8 mouse cellular contexts compared by ENCODE assay signal in the genomic region with DNA sequence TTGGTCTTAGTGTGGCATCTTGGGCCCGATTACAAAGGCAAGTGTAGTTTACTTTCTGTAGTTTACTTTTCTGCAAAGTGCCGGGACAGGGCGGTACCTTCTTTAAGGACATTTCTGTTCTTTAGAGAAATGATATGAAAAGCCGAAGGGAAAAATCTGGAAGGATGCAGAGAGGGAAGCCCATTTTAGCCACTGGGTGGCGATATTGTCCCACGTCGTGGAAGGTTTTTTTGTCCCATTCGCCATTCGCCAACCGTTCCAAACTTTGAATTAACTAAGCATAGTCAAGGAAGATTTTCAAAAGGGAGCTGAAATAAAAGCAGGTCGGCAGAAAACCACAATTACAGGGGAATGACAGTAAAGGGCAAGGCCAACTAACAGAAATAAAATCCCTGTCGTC. TPM values are rescaled to one million over a fixed set of nuclear protein-coding genes. Genes with fewer than 3 reads are reported as not detected.
DNase-seq lines count a peak whose midpoint lies in the region; ATAC-seq and TF ChIP-seq lines count a peak whose summit lies in the region.

No protein-coding gene starts in this region.

- H3K9ac ChIP-seq in midbrain, embryonic 13.5 days (replicated peaks): no peak overlapping the region
- no peak overlapping the region for H3K9ac ChIP-seq in midbrain, embryonic 15.5 days
- no peak overlapping the region for H3K9ac ChIP-seq in stomach, postnatal 0 days (ENCODE audit: low read length)

- no peaks in the 10 kb centered on the region for H3K36me3 ChIP-seq in midbrain, embryonic 10.5 days
- no peaks in the 10 kb centered on the region for H3K36me3 ChIP-seq in midbrain, embryonic 13.5 days
- no peaks in the 10 kb centered on the region for H3K36me3 ChIP-seq in midbrain, embryonic 15.5 days (replicated peaks)
- H3K36me3 ChIP-seq in stomach, postnatal 0 days (ENCODE audit: control insufficient read depth, insufficient read depth, low read length): no peaks in the 10 kb centered on the region

- H3K4me1 ChIP-seq in midbrain, embryonic 10.5 days: peaks cover 7% of the 10 kb centered on the region; the same call in 1 of the 2 replicates
- H3K4me1 ChIP-seq in midbrain, embryonic 13.5 days (replicated peaks): 0 out of 2 replicates have a peak, but pooled peaks cover 3% of the 10 kb centered on the region
- H3K4me1 ChIP-seq in midbrain, embryonic 15.5 days: peaks cover 3% of the 10 kb centered on the region; the same call in 1 of the 2 replicates
- H3K4me1 ChIP-seq in stomach, postnatal 0 days (replicated peaks; ENCODE audit: control insufficient read depth, insufficient read depth): no peaks in the 10 kb centered on the region

- TF ChIP-seq CTCF in gastrocnemius, adult 2 months (IDR thresholded peaks at IDR 0.05): peak; percentile 93
- TF ChIP-seq CTCF in stomach, postnatal 0 days (IDR thresholded peaks at IDR 0.05; ENCODE audit: low read depth): peak; percentile 94

- H3K27me3 ChIP-seq in midbrain, embryonic 10.5 days (ENCODE audit: low read depth, poor library complexity, severe bottlenecking): no peaks in the 10 kb centered on the region
- no peaks in the 10 kb centered on the region for H3K27me3 ChIP-seq in midbrain, embryonic 13.5 days
- H3K27me3 ChIP-seq in midbrain, embryonic 15.5 days (replicated peaks): no peaks in the 10 kb centered on the region
- H3K27me3 ChIP-seq in stomach, postnatal 0 days (ENCODE audit: control insufficient read depth, insufficient read depth, low read length): no peaks in the 10 kb centered on the region

- intact Hi-C loops in gastrocnemius, adult 2 months (cut with DNase I): loop anchor here (5.0 to 10.0 kb wide), 2 partner anchors 1204 to 1826 kb away; no protein-coding TSS in a partner anchor
- intact Hi-C loops in left cerebral cortex, postnatal 10 days (cut with DNase I): loop anchor here (2.0 to 5.0 kb wide), 2 partner anchors 222 to 701 kb away; no protein-coding TSS in a partner anchor

- WGBS in midbrain, embryonic 10.5 days: 10% methylated on average over 12 of the region's 12 CpGs
- 7% methylated on average over 12 of the region's 12 CpGs for WGBS in midbrain, embryonic 13.5 days
- 3% methylated on average over 12 of the region's 12 CpGs for WGBS in midbrain, embryonic 15.5 days
- 3% methylated on average over 12 of the region's 12 CpGs for WGBS in stomach, postnatal 0 days

- H3K9me3 ChIP-seq in midbrain, embryonic 10.5 days (replicated peaks): no peaks in the 10 kb centered on the region
- no peaks in the 10 kb centered on the region for H3K9me3 ChIP-seq in midbrain, embryonic 13.5 days
- H3K9me3 ChIP-seq in midbrain, embryonic 15.5 days: no peaks in the 10 kb centered on the region
- H3K9me3 ChIP-seq in stomach, postnatal 0 days (ENCODE audit: control insufficient read depth, low read length): no peaks in the 10 kb centered on the region

- DNase-seq in midbrain, embryonic 10.5 days (ENCODE audit: low spot score): peak; percentile 68
- DNase-seq in cerebellum, postnatal 25 days: peak; percentile 76 to 87
- peak; percentile 59 for DNase-seq in gastrocnemius, adult 2 months
- peak; percentile 57 for DNase-seq in induced T-regulatory cell, adult 2 months (ENCODE audit: low read depth)
- peak; percentile 77 to 78 for DNase-seq in left cerebral cortex, postnatal 10 days (ENCODE audit: extremely low spot score in 1 of 2, low spot score in 2 of 2)
- peak; percentile 74 for DNase-seq in stomach, postnatal 0 days (ENCODE audit: low spot score)

- no peak overlapping the region for H3K4me3 ChIP-seq in midbrain, embryonic 10.5 days
- no peak overlapping the region for H3K4me3 ChIP-seq in midbrain, embryonic 13.5 days (replicated peaks)
- peak overlapping the region; percentile 15 for H3K4me3 ChIP-seq in gastrocnemius, adult 2 months
- no peak overlapping the region for H3K4me3 ChIP-seq in midbrain, embryonic 15.5 days
- no peak overlapping the region for H3K4me3 ChIP-seq in stomach, postnatal 0 days (ENCODE audit: low read depth, low read length)

- ATAC-seq in midbrain, embryonic 13.5 days: no peak
- ATAC-seq in midbrain, embryonic 15.5 days (replicated peaks): no peak
- no peak for ATAC-seq in stomach, postnatal 0 days (ENCODE audit: low FRiP score, low TSS enrichment)

- H3K4me2 ChIP-seq in midbrain, embryonic 13.5 days (replicated peaks): no peak overlapping the region
- H3K4me2 ChIP-seq in midbrain, embryonic 15.5 days: 0 out of 2 replicates have a peak overlapping the region, but pooled peaks have one; percentile 13
- H3K4me2 ChIP-seq in stomach, postnatal 0 days (replicated peaks; ENCODE audit: low read depth): peak overlapping the region; percentile 35; the same call in 1 of the 2 replicates

- TF ChIP-seq EP300 in stomach, postnatal 0 days (optimal IDR thresholded peaks at IDR 0.05): no peak

- H3K27ac ChIP-seq in midbrain, embryonic 10.5 days (replicated peaks): no peak overlapping the region
- H3K27ac ChIP-seq in midbrain, embryonic 13.5 days: no peak overlapping the region
- no peak overlapping the region for H3K27ac ChIP-seq in gastrocnemius, adult 2 months
- H3K27ac ChIP-seq in midbrain, embryonic 15.5 days: no peak overlapping the region
- no peak overlapping the region for H3K27ac ChIP-seq in stomach, postnatal 0 days (replicated peaks)

RNA-seq across cellular contexts. Expression of a gene that starts 13.3 kb away (rescaled TPM):
- polyA plus RNA-seq in midbrain, embryonic 10.5 days (2016; fragmentation: Nextera tagmentation; extraction: Ambion mirVana): 19.9 and 21.0 TPM in 2 replicates
- 13.2 and 14.6 TPM in 2 replicates for polyA plus RNA-seq in midbrain, embryonic 13.5 days (2015; fragmentation: Nextera tagmentation; extraction: Ambion mirVana)
- total RNA-seq in gastrocnemius, adult 2 months (2021): 10 to 100 TPM in 1 of 2 experiments, 1 to 10 TPM in 1; 8.0 to 11.6 TPM
- 1 to 10 TPM; 5.9 to 6.1 TPM for total RNA-seq in left cerebral cortex, postnatal 10 days (2021)
- polyA plus RNA-seq in midbrain, embryonic 15.5 days (2015; fragmentation: Nextera tagmentation; extraction: Ambion mirVana): 11.7 TPM in 2 replicates
- polyA plus RNA-seq in stomach, postnatal 0 days (2015; fragmentation: Nextera tagmentation; extraction: Ambion mirVana): 9.0 and 9.6 TPM in 2 replicates

RNA-seq across cellular contexts. Expression of a gene that starts 38.5 kb away (rescaled TPM):
- polyA plus RNA-seq in midbrain, embryonic 10.5 days (2016; fragmentation: Nextera tagmentation; extraction: Ambion mirVana): 0.21 TPM in 1 of 2 replicates, not detected in the other
- not detected in 2 replicates for polyA plus RNA-seq in midbrain, embryonic 13.5 days (2015; fragmentation: Nextera tagmentation; extraction: Ambion mirVana)
- total RNA-seq in gastrocnemius, adult 2 months (2021): not detected
- total RNA-seq in left cerebral cortex, postnatal 10 days (2021): 1 to 10 TPM; 1.3 to 2.5 TPM
- polyA plus RNA-seq in midbrain, embryonic 15.5 days (2015; fragmentation: Nextera tagmentation; extraction: Ambion mirVana): not detected in 2 replicates
- polyA plus RNA-seq in stomach, postnatal 0 days (2015; fragmentation: Nextera tagmentation; extraction: Ambion mirVana): not detected in 2 replicates
